Mouse (Mus musculus): ENCODE measurements around the gene Camta1.

Camta1 gene

GRCm38 (mm10) chr4:151604907-151605306 lies 256.8 kb downstream of the Camta1 start:
- no peak for DNase-seq (ENCODE audit: low read depth, low spot score)

DNA sequence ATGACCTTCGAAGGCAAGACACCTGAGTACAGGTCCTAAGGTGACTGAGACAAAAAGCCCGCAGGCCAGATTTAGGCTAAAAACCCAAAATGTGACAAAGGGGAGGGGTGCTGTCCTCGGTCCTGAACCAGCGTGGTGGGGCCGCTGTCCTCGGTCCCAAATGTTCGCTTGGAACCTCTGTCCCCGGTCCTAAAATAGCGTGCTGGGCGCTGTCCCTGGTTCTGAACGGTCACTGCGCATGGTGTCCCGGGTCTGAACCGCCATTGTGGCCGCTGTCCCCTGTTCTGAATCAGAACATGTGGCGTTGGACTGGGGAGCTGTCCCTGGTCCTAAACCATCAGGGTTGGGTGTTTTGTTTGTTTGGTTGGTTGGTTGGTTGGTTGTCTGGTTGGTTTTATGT lies 257.2 kb downstream of the Camta1 start:
- DNase-seq (ENCODE audit: low read depth, low spot score) = peak; percentile 1

- no peak for DNase-seq (ENCODE audit: low read depth, low spot score)
Measured at GRCm38 (mm10) chr4:151603586-151603985, 258.1 kb downstream of the Camta1 start.

DNA sequence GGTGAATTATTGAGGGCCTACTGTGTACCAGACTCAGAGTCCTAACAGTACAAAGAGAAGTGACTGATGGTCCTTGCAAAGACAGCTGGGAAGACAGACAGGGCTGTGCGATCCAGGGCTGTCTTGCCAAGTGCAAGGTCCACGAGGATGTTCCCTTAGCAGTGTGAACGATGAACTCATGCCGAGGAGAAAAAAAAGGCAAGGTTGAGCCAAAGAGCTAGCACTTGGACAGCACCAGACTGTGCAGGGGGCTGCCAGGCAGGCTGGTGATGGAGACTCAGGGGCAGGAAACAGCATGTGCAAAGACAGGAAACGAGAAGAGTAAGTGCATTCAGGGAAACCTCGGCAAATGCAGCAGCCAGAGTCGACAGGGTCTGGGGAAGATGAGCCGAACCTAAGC lies 266.6 kb downstream of the Camta1 start:
- DNase-seq (ENCODE audit: low read depth, low spot score) = no peak

GRCm38 (mm10) chr4:151593042-151593441 lies 268.6 kb downstream of the Camta1 start:
- DNase-seq (ENCODE audit: low read depth, low spot score) = no peak

DNA sequence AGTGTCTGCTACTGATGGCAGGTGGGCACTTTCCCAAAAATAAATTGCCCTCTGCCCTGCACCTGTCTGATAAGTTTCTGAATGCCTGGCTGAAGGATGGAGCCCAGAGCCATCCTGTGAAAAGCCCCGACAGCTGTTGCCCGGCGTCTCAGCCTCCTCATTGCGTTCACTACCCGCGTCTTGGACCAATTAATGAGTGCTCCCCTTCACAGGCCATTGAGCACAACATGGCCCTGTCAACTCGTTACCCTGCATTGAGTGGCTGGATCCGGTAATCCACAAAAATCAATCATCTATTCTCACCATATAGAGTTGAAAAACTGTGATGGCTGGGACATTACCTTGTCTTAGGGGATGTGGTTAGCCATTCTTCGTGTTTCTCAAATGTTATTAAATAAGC lies 275.6 kb downstream of the Camta1 start:
- DNase-seq (ENCODE audit: low read depth, low spot score) = no peak

GRCm38 (mm10) chr4:151577961-151578360 lies 283.7 kb downstream of the Camta1 start:
- no peak for DNase-seq (ENCODE audit: low read depth, low spot score)

DNA sequence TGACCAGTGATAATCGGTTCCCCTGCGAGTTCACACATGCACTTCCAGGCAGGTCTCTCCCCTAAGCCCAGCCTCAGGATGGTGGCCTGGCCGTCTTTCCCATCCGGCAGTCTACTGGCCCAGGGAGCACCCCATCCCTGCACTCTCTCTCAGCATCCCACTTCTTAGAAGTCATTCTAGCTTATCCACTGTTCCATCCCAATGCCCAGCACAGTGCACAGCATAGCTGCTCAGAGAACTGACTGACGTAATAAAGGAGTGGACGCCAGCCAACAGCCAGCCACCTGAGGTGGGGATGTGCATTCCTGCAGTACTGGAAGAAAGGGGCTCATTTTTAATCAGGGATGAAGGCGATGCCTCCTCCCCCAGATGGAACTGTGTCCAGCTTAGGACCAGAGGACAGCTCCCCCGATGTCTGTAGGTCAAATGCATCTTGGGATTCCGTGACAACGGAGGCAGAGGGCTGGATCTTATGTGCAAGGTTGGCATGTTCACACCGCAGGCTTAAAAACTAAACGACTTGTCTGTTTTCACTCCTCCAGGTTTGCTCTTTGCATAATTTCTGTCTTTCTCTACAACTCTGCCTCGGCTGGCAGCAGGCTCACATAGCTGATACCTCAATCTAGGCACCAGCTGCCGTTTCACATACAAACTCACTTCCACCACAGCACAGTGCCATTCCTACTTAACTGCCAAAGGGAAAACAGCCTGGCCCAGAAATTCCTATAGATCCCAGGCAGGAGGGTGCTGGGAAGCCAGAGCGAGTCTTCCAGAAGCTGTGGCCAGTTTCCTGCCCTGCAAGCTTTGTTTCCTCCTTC lies 285.2 kb downstream of the Camta1 start:
- no peak for DNase-seq (ENCODE audit: low read depth, low spot score)

DNA sequence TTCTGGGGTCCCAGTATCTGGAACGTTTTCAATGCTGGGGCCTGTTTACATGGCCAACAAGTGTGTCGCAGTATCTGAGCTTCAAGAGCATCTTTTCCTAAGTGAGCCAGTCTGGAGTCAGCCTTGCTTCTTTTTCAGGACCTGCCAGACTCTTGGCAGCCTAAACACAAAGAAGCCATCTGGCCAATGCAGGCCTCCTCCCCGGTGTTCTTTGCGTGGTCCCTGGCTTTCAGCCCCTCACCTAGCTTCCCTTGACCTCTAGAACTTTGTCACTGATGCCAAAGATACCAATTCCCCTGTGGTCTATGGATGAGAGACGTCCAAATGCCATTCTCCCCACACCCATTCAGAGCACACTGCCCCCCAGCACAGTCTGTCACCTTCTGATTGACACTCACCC lies 289.0 kb downstream of the Camta1 start:
- DNase-seq (ENCODE audit: low read depth, low spot score) = no peak

DNA sequence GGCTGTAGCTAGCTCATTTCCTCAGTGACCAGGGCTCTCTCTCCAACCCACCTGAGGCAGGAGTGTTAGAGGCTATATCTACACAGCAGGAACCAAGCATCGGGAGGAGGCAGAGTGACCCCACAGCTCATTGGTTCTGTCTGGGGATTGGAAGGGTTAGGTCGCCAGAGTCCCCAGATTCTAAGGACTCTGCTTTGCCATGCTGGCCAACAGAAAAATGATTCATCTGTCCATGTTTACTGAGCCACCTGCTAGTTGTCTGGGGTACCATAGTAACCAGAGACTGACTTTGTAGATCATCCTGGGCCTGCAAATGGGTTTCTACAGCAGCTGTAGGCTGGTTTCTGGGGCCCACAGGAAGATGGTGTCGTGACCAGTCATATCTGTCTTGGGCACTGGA lies 292.1 kb downstream of the Camta1 start:
- no peak for DNase-seq (ENCODE audit: low read depth, low spot score)

GRCm38 (mm10) chr4:151568887-151569286 lies 292.8 kb downstream of the Camta1 start:
- DNase-seq (ENCODE audit: low read depth, low spot score) = no peak

GRCm38 (mm10) chr4:151567105-151567504 lies 294.6 kb downstream of the Camta1 start:
- DNase-seq (ENCODE audit: low read depth, low spot score) = no peak

DNA sequence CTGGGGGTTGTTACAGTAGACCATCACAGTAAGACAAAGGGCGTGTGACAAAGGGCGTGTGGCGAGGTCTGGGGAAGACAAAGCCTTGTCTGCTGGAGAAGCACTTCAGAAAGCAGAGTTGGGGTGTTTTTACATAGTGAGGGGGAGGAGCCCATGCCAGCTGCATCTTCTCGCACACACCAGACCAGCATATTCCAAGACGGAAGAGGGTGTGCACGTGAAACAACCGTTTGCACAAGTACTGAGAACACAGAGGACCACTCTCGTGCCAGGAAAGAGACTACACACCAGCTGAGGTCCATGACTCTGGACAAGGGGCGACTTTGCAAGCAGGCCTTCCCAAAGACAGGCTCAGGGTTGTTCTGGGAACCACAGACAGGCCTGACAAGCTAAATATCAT lies 306.2 kb downstream of the Camta1 start:
- DNase-seq (ENCODE audit: low read depth, low spot score) = no peak

DNA sequence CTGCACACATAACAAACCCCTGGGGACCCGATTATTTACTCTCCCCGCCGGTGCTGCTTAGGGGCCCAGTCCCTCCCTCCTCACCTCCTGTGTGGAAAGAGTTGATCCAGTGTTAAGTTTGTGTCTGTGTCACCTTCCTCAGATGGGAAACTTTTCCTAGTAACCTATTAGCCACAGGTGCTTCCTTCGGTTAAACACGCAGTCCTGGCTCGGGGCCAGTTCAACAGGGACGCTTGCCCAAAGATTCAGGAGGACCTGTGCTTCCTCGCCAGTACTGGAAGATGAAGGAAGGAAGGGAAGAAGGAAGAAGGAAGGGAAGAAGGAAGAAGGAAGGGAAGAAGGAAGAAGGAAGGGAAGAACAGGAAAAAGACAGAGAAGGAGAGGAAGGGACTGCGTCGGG lies 312.2 kb downstream of the Camta1 start:
- no peak for DNase-seq (ENCODE audit: low read depth, low spot score)

DNA sequence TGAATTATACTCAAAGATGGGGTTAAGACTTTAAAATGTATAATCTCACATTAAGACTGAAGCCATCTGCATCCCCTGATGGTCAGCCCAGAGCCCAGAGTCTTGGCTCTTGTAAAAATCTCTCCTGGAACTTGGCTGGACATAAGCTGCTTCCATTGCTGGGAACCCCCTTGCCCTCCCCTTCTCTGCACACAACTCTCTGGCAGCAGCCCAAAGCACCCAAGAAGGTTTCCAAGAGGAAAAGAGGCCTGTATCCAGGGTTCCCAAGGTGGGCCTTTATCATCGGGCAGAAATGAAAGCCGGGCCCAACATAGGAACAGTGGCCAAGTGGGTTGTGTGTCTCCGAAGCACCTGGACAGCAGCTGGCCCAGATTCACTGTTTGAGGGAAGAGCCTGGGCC lies 316.2 kb downstream of the Camta1 start:
- DNase-seq (ENCODE audit: low read depth, low spot score) = no peak

- no peak for DNase-seq (ENCODE audit: low read depth, low spot score)
Measured at GRCm38 (mm10) chr4:151544191-151544590, 317.5 kb downstream of the Camta1 start.

DNA sequence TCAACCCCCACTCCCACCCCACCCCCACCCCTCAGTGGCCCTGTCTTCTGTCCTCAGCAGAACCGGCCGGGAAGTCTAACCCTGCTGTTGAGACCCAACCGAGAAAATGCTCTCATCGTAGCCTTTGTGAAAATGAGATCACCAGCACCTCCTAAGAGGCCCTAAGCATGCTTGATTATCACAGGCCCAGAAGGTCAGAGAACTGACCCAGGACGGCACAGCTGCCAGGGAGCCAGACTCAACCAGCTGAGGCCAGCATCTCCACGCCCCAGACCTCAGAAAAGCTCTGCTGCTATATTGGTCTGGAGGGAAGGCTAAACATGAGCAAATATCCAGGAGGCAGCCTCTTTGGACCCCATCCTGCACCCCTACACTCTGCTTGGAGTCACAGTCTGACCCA lies 321.1 kb downstream of the Camta1 start:
- no peak for DNase-seq (ENCODE audit: low read depth, low spot score)

DNA sequence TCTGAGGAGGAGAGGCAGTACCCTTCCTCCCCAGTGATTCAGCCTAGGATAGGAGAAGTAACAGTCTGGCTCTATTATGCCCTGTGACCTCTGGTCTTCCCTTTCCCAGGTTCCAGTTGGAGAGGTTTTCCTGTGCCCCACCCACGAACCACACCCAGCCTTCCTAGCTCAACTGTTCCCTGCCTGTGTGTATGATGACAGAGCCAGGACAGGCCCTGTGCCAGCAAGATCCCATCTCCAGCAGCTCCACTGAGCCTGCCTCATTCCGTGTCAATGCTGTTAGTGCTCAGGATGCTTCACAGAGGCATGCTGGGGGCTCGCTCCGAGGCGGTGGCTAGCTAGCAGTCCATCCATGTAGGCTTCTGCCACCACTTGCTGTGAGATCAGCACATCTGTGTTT lies 321.8 kb downstream of the Camta1 start:
- no peak for DNase-seq (ENCODE audit: low read depth, low spot score)

- DNase-seq (ENCODE audit: low read depth, low spot score) = no peak
Measured at GRCm38 (mm10) chr4:151539167-151539525, 322.5 kb downstream of the Camta1 start.

- DNase-seq (ENCODE audit: low read depth, low spot score) = no peak
Measured at GRCm38 (mm10) chr4:151538446-151539166, 323.1 kb downstream of the Camta1 start.

GRCm38 (mm10) chr4:151535916-151536450 lies 325.7 kb downstream of the Camta1 start:
- no peak for DNase-seq (ENCODE audit: low read depth, low spot score)

DNA sequence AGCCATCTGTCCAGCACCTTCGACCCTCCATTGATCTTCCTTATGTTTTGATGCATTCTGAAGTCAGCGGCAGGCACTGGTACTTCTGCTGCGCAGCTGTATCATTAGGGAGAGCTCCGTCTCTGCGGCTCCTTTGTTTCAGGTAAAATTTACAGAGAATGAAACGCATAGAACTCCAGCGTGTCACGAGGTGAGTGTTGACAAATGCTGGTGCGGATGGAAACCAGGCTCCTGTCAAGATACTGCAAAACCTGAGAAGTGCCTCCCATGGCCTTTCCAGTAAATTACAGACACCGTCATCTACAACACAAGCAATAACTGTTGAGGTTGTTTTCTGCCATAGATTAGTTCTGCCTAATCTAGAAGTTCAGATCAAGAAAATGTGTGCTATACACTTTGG lies 328.2 kb downstream of the Camta1 start:
- no peak for DNase-seq (ENCODE audit: low read depth, low spot score)

DNA sequence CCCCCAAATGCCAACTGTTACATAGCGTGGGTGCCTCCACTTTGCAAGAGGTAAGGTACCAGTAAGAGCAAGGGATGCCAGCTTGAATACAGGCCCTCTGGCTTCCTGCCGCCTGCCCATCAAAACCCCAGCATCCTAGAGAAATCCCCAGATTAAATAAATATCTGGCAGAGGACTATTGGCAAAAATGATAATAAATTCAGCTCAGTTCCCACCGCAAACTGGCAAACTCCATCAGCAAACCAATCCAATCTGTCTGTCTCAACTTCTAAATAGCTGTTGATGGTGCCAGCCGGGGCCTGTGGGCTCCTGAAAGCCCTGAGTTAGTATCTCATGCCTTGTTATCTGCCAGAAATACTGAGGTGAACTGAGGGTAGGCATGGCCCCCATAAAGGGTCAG lies 333.2 kb downstream of the Camta1 start:
- DNase-seq (ENCODE audit: low read depth, low spot score) = no peak

All from CD4-positive, CD25-positive, alpha-beta regulatory T cell, adult 2 months (primary cell).